Mouse (Mus musculus) testis, adult 2 months (tissue): ENCODE measurements around the gene Myo1b.

Experiments used
- CTCF ChIP-seq: fragments of 200-500 bp; IDR thresholded peaks from 2 replicates; pipeline ENCODE4 v1.5.1; 2012; ENCODE audit warnings: low read depth, mild to moderate bottlenecking, inconsistent platforms, low read length, moderate library complexity; ENCODE audit not compliant: control insufficient read depth, insufficient read depth, insufficient replicate concordance
- POLR2A ChIP-seq: fragments of 200-500 bp; IDR thresholded peaks from 2 replicates; pipeline ENCODE4 v1.6.1; 2012; ENCODE audit warnings: low read depth, mild to moderate bottlenecking, inconsistent platforms, low read length, moderate library complexity; ENCODE audit not compliant: control insufficient read depth

- no peak for TF ChIP-seq POLR2A
- TF ChIP-seq CTCF: no peak
Measured at GRCm38 (mm10) chr1:51914095-51914494, 1.8 kb downstream of the Myo1b start.
